Mouse (Mus musculus): ENCODE results near the gene Cd300ld3.

DNA sequence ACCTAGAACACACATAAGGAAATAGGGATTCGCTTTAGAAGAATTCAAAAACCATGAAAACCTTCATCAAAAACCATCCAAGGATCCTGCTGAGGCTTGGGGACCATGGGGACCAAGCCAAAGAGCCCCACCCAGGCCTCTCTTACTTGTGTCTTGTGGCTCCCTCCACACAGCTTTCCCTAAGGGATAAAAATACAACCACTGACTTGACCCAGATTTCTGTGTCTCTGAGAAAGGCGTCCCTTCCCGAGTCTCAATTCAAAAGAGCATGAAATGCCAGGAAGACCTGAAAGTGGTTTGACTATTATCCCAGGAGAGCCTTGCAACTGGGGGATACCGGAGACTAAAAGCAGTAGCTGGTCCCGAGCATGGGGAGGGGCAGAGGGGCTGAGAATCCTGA is 24.8 kb upstream of the Cd300ld3 start:
- TF ChIP-seq CTCF (IDR thresholded peaks at IDR 0.05; ENCODE audit: low read depth) (no peak), EP300 (IDR thresholded peaks at IDR 0.05; ENCODE audit: low read depth) (no peak)

Data from liver, postnatal 0 days (tissue).